Mouse (Mus musculus): ENCODE data around the gene C5ar1.
"Not testable (repeated sequence)": the region's sequence is repeated elsewhere in the genome, so short reads cannot be mapped to it uniquely, and the experiment has no call there.

The C5ar1 gene

DNA sequence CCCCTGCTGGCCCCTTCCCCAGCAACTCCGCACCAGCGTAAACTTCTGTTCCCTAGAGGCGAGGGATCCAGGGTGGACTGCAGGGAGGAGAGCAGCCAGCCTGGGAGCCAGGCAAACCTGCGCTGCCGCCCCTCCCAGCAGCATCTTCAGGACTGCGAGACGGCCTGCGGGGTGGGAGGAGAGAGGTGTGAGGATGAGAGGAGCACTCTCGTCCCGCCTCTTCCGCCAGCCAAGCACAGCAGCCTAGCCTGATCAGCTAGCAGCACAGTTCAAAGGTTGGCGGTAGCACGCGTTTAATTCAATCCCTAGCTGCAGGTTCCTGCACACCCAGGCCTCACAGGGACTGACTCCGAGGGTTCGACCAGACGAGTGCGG is 14.4 kb upstream of the C5ar1 start:
- peak; percentile 76 for DNase-seq

DNA sequence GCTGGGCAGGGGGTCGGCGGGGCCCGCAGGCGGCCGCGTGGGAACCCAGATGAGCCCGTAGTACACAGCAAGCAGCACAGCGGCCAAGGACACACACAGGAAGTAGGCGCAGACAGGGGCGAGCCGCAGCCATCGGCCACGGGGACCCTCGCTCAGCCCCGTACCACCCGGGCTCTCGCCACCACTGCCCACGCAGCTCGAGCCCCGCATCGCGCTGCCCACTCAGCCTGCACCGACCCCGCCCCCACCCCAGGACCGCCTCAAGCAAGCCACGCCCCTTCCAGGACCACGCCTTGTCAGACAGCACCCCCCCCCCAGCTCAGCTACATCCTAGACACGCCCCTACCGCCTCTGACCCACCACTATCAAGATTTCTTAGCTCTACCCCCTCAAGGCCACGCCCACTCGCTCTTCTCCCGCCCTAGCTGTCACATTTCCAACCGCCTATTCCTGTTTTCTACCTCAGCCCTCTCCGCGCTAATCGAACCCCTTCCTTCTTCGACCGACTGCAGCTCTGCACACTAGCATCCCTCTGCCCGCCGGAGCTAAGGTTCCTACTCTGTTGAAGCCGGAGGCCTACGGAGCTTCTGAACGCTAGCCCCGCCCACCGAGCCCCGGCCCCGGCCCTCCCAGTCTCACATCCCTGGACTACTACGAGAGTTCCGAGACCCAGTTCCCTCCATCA is 13.9 kb upstream of the C5ar1 start, which contains the start of gene Inafm1:
TSS of gene Inafm1 (minus strand) at position 537 of the 685 bp plus-strand sequence.
- peak; percentile 95 for DNase-seq

DNA sequence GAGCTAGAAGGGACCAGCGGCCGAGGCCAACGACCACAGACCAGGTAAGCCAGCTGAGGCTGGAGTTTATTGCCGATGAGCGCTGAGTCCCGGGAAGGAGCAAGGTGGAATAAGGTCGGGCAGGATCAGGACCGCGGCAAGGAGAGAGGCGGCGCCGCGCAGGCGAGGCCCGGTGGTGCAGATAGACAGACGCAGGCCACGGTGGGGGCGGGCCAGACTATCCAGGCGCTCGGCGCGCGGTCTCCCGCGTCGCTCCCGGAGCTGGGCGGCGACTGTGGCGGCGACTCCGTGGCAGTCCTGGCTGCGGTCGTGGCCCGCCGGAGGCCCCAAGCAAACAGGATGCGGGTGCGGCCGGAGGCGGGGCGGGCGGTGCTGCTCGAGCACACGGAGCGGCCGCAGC is 13.3 kb upstream of the C5ar1 start:
- DNase-seq = peak; percentile 81

DNA sequence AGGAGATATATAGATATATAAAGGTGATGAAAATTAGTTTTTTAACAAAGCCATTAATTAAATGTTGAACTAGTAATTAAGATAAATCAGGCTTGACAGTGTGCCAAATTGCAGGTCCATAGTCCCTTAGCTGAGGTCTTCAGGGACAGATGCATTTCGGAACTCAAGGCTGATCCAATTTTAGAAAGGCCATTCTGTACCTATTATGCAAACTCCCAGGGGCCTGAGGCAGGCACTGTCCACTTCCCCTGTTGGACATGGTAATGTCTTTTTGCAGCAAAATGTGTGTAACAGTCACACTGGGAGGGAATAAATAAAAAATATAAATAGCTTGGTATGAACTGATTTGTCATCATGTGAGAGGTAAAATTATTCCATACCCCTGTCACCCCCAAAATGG is 11.8 kb upstream of the C5ar1 start:
- DNase-seq = no peak

DNA sequence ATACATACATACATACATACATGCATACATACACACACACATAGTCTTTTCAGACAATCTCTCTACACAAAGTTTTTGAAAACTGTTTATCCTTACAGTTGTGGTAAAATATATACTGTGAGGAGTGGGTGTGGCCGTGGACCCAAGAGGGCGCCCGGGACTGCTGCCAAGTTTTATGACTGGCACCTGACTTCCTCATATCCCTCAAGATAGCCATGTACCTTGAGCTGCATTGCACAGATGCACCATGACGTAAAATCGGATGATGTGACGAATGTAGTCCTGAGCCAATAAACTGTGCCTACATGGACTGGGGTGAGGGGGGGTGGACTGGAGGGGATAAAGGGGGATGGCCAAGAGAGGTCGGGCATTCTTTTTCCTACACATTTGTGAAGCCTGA is 7.3 kb upstream of the C5ar1 start:
- not testable (repeated sequence) for DNase-seq

DNA sequence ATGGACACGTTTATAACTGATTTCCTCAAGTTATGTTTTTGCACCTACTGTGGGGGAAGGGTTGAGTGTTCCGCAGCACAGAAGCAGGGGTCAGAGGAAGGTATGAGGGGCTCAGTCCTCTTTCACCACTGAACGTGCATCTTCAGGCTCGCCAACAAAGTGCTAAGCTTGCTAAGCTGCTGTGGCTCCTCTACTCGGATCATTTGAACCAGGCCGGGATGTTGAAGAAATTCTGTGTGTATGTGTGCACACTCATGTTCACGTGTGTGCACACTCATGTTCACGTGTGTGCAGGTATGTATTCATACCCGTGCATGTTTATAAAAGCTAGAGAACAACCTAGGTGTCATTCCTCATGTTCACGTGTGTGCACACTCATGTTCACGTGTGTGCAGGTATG is 6.5 kb upstream of the C5ar1 start:
- no peak for DNase-seq

DNA sequence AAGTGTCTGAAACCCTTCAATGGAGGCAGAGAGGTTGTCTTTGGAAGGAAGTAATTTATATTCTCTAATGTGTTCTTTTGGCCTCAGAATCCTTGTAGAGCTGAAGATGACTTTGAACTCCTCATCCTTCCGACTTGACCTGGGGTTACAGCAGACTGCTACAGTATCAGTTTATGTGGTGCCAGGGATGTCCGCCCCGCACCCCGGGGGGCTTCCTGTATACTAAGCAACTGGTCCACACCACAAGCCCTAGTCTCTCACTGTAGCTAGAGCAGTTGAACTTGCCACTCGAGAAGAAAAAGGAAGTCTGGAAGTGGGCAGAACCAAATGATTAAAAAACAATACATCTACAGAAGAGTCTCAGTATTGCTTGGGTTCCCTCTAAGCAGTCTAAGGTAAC is 4.5 kb upstream of the C5ar1 start:
- DNase-seq = no peak

DNA sequence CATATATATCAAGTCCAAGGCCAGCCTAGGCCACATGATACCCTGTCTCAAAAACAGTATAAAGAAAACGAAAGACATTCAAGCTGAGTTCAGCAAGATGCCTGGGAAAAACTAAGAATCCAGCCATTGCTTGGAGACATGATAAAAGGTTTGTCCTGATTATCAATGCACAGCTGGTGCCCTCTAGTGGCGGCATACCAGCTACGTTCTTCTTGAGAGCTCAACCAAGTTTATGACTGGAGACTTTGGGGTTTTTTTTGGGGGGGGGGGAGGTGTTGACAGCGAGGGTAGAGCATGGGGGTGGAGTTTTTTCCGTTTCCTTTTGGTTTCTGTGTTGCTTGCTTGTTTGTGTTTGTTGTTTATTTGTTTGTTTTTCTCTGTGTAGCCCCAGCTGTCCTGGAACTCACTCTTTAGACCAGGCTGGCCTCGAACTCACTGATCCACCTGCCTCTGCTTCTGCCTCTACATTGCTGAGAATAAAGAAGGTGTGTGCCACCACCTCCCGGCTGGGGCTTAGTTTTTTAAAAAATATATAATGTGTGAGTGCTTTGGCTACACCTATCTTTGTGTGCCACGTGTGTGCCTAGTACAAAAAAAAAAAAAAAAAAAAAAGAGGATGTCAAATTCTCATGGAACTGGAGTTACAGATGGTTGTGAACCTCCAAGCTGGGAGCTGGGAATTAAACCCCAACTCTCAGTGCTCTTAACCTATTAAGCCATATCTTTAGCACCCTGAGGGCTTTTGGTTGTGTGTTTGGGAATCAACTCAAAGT is 3.9 kb upstream of the C5ar1 start:
- DNase-seq = peak; percentile 90

DNA sequence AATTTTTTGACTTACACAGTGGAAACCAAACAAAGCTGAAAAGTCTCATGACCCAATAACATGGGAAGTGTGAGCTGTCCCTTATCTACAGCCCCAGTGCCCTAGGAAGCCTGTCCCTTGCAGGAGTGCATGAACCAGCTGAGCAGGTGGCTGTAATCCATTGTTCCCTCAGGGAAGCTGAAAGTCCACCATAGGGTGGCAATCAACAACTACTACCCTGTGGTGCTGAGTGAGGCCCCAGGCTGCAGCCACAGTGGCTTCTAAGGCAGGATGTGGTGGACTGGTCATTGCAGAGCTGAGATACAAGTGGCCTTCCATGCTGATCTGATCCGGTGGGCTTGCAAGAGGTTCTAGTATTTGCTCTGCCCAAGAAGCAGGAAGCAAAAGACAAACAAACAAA is 1.8 kb upstream of the C5ar1 start:
- no peak for DNase-seq

DNA sequence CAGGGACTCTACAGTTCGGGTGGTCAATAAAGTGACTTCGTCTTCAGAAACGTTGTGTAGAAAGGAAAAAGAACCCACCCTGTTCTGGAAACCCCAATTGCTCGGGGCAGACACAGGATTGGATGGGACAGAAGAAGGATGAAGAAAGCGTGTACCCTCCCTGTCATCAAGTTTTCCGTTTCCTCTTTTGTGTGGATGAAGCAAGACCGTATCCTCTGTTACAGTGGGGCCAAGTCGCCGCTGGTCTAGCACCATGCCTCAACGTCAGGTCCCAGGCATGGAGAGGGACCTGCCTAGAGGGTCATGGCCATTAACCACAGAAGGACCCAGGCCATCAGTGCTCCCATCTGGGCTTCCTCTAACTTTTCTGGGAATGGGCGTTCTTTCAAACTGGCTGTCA is 1.5 kb downstream of the C5ar1 start:
- no peak for DNase-seq

DNA sequence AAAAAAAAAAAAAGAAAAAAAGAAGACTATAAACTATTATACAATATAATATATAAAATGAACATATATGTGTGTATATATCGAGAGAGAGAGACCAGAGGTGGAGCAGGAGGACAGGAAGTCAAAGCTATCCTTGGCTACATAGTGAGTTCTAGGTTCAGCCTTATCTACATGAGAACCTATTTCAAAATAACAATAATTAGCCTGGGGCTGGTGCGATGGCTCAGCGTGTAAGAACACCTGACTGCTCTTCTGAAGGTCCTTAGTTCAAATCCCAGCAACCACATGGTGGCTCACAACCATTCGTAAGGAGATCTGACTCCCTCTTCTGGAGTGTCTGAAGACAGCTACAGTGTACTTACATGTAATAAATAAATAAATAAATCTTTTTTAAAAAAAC is 3.4 kb downstream of the C5ar1 start:
- not testable (repeated sequence) for DNase-seq

DNA sequence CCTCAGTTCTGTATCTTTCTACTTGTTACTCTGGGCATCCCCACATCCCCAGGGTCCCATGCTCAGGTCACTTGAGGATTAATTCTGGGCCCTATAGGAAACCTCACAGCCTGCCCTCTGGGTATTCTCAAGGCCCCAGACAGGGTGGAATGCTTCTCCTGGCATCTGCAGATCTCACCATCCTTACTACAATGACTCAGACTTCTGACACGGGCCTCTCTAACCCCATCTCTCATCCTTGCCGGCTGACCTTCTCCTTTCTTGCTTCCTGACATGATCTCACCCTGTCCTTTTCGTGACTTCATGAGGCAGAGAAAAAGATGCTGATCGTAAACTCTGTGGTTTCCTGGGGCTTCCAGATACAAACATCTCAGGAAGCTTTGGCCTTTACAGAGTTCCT is 5.1 kb downstream of the C5ar1 start:
- DNase-seq = no peak

DNA sequence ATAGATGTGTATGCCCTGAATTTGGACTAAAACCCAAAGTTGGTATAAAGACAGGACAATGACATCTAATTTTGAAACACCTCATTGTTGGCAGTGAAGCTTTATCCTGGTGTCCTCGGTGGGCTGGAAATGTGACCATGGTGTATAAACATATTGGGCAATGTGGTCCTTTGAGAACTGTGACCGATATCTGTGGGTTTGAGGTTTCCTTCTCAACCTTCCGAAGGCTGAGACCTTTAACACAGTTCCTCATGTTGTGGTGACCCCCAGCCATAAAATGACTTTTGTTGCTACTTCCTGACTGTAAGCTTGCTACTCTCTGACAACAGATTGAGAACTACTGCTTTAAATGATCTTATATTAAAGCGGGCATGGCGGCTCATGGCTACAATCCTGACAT is 8.7 kb downstream of the C5ar1 start:
- no peak for DNase-seq

DNA sequence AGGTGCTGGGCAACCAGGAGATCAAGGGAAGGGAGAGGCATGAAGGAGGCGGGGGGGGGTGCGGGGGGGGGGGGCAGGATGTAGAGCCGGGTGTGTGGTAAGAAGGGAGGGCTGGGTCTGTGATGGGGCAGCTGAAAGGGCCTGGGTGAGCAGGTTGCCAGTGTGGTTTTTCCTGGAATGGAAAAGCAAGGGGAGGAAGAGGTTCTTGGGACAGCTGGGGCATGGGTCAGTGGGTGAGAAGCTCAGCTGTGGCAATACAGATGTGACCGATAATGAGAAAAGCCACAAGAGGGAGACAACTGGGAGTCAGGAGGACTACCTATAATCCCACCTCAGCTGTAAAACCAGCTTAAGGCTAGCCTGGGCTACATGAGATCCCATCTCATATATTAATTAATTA is 13.4 kb downstream of the C5ar1 start:
- DNase-seq = peak; percentile 23

DNA sequence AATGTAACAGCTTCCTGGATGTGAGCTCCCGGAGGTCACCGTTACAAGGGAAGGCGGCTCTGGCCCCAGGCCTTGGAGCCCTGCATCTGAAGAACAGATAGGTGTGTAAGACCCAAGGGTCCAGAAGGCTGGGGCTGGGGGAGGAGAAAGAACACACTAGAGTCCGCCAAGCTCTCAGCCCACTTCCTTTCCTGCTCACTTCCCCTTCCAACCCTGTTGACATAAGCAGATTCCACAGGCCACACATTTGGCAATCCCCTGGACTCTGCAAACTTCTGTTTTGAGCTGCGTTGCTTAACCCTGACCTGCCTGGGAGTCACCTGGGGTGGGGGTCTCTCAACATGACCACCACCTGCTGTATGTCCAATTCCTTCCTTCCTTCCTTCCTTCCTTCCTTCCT is 15.3 kb downstream of the C5ar1 start, which contains the start of gene C5ar2:
TSS of gene C5ar2 (minus strand) at position 88 of the 400 bp plus-strand sequence.
- peak; percentile 53 for DNase-seq

DNA sequence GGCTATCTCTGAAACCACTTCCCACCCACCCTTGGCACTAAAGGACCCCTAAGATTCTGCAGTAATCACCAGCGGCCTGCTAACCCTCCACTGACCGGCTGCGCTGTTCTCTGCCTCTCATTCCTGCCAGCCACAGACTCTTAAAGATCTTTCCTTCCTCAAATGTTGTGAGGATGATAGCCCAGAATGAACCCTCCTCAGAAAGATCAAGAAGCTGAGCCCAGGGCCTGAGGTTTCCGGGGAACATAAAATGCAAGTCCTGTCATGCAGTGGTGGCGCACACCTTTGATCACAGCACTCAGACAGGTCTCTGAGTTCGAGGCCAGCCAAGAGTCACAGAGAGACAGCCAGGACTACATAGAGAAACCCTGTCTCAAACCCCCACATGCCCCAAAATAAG is 17.1 kb downstream of the C5ar1 start:
- DNase-seq = no peak

DNA sequence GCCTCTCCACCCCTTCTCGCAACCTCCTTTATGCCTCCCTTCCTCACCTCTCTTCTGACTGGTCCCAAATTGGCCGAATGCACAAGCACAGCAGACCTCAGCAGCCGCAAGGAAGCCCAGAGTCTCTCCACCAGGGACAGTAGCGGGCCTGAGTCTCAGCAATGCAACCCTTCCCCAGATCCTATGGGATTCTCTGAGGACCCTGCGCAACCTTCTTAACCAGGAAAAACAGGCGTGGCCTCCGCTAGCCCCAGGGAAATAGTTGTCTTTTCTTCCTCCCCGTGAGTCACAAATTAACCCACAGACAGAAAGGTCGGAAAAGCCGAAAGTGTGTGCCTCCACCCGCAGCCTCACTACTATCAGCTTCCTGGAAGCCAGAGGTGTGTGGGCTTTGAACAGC is 17.6 kb downstream of the C5ar1 start:
- DNase-seq = no peak

DNA sequence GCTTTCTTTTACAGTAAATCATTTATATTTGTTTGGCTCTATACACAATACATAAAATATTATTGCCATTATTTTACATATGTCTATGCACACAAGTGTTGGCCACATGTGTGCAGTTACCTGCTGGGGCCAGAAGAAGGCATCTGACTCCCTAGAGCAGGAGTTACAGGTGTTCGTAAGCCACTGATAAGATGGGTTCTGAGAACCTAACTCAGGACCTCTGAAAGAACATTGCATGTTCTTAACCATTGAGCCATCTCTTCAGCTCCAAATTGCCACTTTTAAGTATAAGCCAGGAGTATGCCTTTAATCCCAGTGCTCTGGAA is 18.4 kb downstream of the C5ar1 start:
- DNase-seq = no peak

DNA sequence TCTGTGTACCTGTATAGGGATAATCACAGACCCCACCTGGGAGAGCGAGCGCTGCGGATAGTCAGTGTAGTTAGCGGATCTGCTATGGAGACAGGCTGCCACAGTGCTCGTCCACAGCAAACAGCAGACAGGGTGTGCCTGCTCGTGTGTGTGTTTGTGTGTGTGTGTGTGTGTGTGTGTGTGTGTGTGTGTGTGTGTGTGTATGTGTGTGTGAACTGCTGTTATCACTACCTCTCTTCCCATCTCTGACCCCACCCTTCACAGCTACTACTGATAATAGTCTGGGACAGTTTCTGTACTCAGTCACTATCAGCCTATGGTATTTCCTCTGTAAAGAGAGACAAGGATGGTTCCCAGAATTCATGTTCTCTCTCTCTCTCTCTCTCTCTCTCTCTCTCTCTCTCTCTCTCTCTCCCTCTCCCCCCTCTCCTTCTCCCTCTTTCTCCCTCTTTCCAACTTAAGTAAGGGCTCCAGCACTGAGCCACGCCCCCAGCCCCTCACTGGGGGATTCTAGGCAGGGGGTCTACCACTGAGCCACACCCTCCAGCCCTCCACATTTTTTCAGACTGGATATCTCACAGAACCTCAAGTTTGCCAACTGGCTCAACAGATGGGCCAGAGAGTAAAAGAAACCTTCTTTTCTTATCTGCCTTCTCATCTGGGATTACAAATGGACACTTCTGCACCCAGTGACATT is 18.9 kb downstream of the C5ar1 start:
- DNase-seq = no peak

DNA sequence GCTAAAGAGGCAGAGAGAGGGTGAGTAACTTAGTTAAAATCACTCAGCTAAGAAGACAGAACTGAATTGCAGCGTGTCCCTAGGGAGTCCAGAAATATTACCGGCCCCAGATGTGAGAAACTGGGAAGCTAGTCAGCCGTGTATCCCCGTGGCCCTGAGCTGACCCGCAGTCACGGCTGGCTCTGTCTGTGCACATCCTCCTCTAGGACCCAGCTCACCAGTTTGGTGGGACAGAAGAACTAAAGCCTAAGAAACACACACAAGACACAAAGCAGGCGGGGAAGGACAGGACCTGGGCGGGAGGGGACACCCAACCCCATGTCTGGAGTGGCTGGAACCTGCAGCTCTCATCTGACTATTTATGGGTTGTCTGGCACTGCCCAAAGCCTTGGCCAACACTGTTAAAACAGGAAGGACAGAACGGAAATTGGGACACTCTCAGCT is 19.8 kb downstream of the C5ar1 start:
- peak; percentile 42 for DNase-seq

DNA sequence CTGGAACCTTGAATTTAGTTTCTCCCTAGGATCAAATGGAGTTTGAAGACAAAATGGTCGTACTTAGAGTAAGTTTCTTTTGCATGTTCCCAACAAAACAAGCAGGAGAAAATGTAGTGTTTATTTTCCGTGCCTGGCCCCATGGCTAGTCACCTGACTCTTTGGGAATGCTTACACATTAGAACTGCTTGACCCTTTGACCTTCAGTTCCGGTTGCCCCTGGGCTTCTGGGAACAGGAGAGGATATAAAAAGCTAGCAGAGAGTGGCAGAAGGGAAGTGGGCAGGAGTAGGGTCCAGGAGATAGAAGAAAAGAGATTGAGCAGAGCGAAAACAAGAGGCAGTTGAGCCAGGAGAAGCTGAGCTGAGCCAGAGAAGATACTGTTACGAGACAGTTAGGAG is 29.5 kb downstream of the C5ar1 start:
- DNase-seq = peak; percentile 53

DNA sequence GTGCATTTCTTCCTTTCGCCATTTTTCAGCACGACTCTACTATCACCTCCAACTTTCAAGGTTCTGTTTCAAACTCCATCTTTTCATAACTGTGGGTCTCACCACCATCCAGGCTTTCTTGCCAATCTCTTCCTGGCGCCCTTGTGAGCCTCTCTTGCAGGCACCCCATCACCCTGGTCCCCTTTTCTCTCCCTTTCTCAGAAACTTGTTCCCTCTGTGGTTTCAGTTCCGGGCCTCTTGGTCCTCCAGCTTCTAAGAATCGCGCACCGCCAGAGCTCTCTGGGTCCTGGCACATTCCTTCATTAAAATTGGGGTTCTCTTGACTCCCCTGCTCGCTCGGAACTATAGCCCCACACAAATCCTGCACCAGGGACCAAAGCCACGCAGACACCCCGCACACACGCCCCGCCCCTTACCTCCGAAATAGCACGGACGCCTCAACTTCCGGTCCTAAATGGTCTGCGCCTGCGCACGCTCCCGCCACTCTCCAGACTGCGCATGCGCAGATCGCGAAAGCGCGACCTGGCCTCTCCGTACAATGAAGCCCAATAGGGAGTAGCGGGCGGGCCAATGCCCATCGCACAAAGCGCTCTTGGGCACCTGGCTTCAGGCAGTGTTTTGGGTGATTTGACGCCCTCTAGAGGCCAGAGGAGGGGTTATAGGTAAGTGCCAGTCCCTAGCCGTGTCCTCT is 37.6 kb downstream of the C5ar1 start, which contains the start of gene Dhx34:
TSS of gene Dhx34 (minus strand) at position 456 of the 691 bp plus-strand sequence.
- DNase-seq = peak; percentile 96

DNA sequence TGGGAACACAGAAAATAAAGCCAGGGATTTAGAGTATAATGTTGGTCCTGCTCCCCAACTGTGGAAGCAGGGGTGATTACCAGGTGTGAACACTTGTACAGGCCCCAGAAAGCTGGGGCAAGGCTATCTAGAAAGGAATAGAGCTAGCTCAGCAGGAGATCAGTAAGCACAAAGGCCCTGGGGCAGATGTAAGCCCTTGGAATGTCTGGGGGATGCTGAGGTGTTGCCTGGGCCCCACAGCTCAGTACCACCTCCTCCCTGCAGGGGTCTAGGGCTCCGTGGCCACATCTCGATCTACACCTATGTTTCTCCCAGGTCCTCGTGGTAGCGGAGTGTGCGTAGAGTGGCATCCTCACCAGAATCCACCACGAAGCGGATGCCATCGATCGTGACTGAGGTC is 45.4 kb downstream of the C5ar1 start:
- no peak for DNase-seq

All from lung, postnatal 10 days (tissue).